Mouse (Mus musculus): ENCODE data around the gene Adcy9. TPM values are rescaled to one million over a fixed set of nuclear protein-coding genes. Genes with fewer than 3 reads are reported as not detected.

The Adcy9 gene
- total and polyA plus RNA-seq, 3 experiments: 3.0 to 4.3 TPM; not detected in 1

GRCm38 (mm10) chr16:4420298-4421054 is at the start of gene Adcy9 (continued):
- no peak for TF ChIP-seq GABPA (IDR thresholded peaks at IDR 0.05; ENCODE audit: low read depth, low read length)
- TF ChIP-seq POLR2A (IDR thresholded peaks at IDR 0.05; ENCODE audit: control insufficient read depth in 1 of 2, insufficient read depth in 1 of 2, low read depth in 1 of 2, low read length in 2 of 2, poor library complexity in 1 of 2): peak; percentile 69 to 74
- no peak for TF ChIP-seq USF2 (IDR thresholded peaks at IDR 0.05; ENCODE audit: borderline replicate concordance in 1 of 2, insufficient read depth in 1 of 2, low read depth in 1 of 2, low read length in 2 of 2)

GRCm38 (mm10) chr16:4469599-4470352 is 49.5 kb upstream of the Adcy9 start:
- H3K9ac ChIP-seq (ENCODE audit: control insufficient read depth, low read depth, low read length, poor library complexity, severe bottlenecking): no peak overlapping the region
- H3K27ac ChIP-seq (ENCODE audit: control insufficient read depth, low read depth, low read length): no peak overlapping the region
- no peaks in the 10 kb centered on the region; the same call in 1 of the 2 replicates for H3K79me2 ChIP-seq (ENCODE audit: control insufficient read depth, insufficient read depth, low read length, poor library complexity)
- TF ChIP-seq MAZ (IDR thresholded peaks at IDR 0.05; ENCODE audit: low read depth, low read length): no peak
- TF ChIP-seq ZNF384 (IDR thresholded peaks at IDR 0.05; ENCODE audit: low read depth, low read length): peak; percentile 64; the same call in 1 of the 2 replicates
- peak; percentile 28 for TF ChIP-seq RAD21 (IDR thresholded peaks at IDR 0.05; ENCODE audit: low read depth, low read length)
- peak in 2 of 3 experiments; percentile 42 to 51; a peak in 4 of 6 replicates for TF ChIP-seq CTCF (IDR thresholded peaks at IDR 0.05 in 2 of 3, conservative IDR thresholded peaks at IDR 0.05 in 1 of 3; ENCODE audit: control insufficient read depth in 1 of 3, insufficient read depth in 1 of 3, low read depth in 2 of 3, low read length in 3 of 3, poor library complexity in 1 of 3, severe bottlenecking in 1 of 3)
- peak; percentile 36 for TF ChIP-seq ZC3H11A (IDR thresholded peaks at IDR 0.05; ENCODE audit: low read depth, low read length)
- TF ChIP-seq E2F4 (IDR thresholded peaks at IDR 0.05; ENCODE audit: borderline replicate concordance, low read depth, low read length): no peak
- peak; percentile 56 for TF ChIP-seq SMC3 (IDR thresholded peaks at IDR 0.05; ENCODE audit: low read depth, low read length)
- peak; percentile 26; the same call in 1 of the 2 replicates for TF ChIP-seq TAL1 (IDR thresholded peaks at IDR 0.05; ENCODE audit: low read length)
- no peak for TF ChIP-seq GATA1 (IDR thresholded peaks at IDR 0.05; ENCODE audit: low read depth, low read length)
- no peak for TF ChIP-seq USF1 (IDR thresholded peaks at IDR 0.05; ENCODE audit: low read depth, low read length)
- TF ChIP-seq MYB (IDR thresholded peaks at IDR 0.05; ENCODE audit: low read depth, low read length): no peak
- H3K27me3 ChIP-seq (ENCODE audit: control insufficient read depth in 1 of 2, insufficient read depth in 2 of 2, low read length in 2 of 2): no peaks in the 10 kb centered on the region
- H3K9me3 ChIP-seq (replicated peaks; ENCODE audit: insufficient read depth, low read length): no peaks in the 10 kb centered on the region
- peaks cover 0 to 10% of the 10 kb centered on the region in 2 experiments; a peak in 2 of 4 replicates for H3K36me3 ChIP-seq (ENCODE audit: control insufficient read depth in 1 of 2, insufficient read depth in 2 of 2, low read length in 2 of 2)
- peaks cover 0 to 17% of the 10 kb centered on the region in 2 experiments; a peak in 2 of 4 replicates for H3K4me1 ChIP-seq (ENCODE audit: control insufficient read depth in 1 of 2, insufficient read depth in 2 of 2, low read length in 2 of 2)
- DNase-seq (ENCODE audit: low read depth, low spot score): peak; percentile 72
- H3K4me3 ChIP-seq (ENCODE audit: control insufficient read depth in 1 of 2, insufficient read depth in 1 of 2, low read depth in 2 of 2, low read length in 2 of 2): no peak overlapping the region; a peak in 1 of 4 replicates

- peak; percentile 55 for DNase-seq (ENCODE audit: low read depth, low spot score)
- H3K9ac ChIP-seq (ENCODE audit: control insufficient read depth, low read depth, low read length, poor library complexity, severe bottlenecking): no peak overlapping the region
- H3K36me3 ChIP-seq (ENCODE audit: control insufficient read depth in 1 of 2, insufficient read depth in 2 of 2, low read length in 2 of 2): peaks cover 0 to 7% of the 10 kb centered on the region in 2 experiments; a peak in 2 of 4 replicates
- peaks cover 0 to 21% of the 10 kb centered on the region in 2 experiments; a peak in 2 of 4 replicates for H3K4me1 ChIP-seq (ENCODE audit: control insufficient read depth in 1 of 2, insufficient read depth in 2 of 2, low read length in 2 of 2)
- no peaks in the 10 kb centered on the region for H3K9me3 ChIP-seq (replicated peaks; ENCODE audit: insufficient read depth, low read length)
- TF ChIP-seq ZNF384 (IDR thresholded peaks at IDR 0.05; ENCODE audit: low read depth, low read length) (peak; percentile 87), HCFC1 (IDR thresholded peaks at IDR 0.05; ENCODE audit: low read depth, low read length) (no peak), USF2 (IDR thresholded peaks at IDR 0.05; ENCODE audit: borderline replicate concordance in 1 of 2, insufficient read depth in 1 of 2, low read depth in 1 of 2, low read length in 2 of 2) (no peak), POLR2AphosphoS5 (IDR thresholded peaks at IDR 0.05; ENCODE audit: borderline replicate concordance, low read depth, low read length) (no peak), GATA1 (IDR thresholded peaks at IDR 0.05; ENCODE audit: low read depth, low read length) (peak; percentile 58)
- H3K27me3 ChIP-seq (ENCODE audit: control insufficient read depth in 1 of 2, insufficient read depth in 2 of 2, low read length in 2 of 2): peaks cover 0 to 2% of the 10 kb centered on the region in 2 experiments; a peak in 2 of 4 replicates
- no peak overlapping the region for H3K27ac ChIP-seq (ENCODE audit: control insufficient read depth, low read depth, low read length)
- no peak overlapping the region for H3K4me3 ChIP-seq (ENCODE audit: control insufficient read depth in 1 of 2, insufficient read depth in 1 of 2, low read depth in 2 of 2, low read length in 2 of 2)
- H3K79me2 ChIP-seq (ENCODE audit: control insufficient read depth, insufficient read depth, low read length, poor library complexity): no peaks in the 10 kb centered on the region
Measured at GRCm38 (mm10) chr16:4464529-4465089, 44.3 kb upstream of the Adcy9 start.

Measured in MEL (cell line).